Mouse (Mus musculus): ENCODE data around the gene Gng8.
A peak's percentile ranks its signal among the peaks of the same experiment; 100 is the strongest.

The Gng8 gene

DNA sequence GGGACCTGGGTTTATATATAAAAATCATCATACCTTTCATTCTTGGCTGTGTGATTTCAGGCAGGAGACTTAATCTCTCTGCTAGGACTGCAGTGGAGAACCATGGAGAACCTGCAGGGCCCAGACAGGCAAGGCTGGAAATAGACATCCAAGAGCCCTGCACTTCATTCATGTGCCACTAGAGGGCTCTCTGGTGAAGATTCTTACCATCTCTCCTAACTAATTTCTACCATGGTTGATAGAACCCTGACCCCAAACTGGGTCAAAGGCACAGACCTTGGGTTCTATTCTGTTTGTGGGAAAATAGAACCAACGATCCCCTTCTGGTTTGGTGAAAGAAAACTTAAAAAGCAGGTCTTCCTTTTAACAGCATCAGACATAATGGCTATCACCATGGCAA, 39.3 kb downstream of the Gng8 start:
- peak; percentile 77 for DNase-seq

DNA sequence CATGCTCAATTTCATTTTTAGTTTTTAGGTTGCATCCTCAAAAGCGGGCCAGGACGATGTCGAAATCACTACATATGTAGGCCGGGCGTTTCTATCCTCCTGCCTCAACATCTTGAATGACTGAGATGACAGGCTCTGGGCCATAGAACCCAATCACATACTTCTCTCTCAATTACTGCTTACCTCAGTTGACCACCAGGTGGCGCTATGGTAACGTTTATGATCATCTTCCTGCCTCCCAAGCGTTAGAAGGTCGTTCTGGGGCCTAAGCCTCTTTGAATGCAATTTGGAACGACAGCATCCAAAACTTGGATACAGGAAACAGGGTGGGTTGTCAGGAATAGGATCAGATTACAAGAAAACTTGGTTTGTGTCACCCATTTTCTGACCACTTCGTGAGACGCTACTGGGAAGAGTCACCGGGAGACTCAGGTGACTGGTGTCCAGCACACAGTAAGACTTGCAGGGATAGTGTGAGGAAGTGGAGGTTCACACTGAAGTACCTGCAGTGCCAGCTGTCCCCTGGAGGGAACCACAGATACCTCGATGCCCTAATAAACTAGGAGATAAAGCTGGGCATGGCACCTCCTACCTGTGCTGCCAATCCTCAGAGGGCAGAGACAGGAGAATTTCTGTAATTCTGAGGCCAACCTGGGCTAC, 40.5 kb downstream of the Gng8 start:
- DNase-seq, result peak; percentile 89

DNA sequence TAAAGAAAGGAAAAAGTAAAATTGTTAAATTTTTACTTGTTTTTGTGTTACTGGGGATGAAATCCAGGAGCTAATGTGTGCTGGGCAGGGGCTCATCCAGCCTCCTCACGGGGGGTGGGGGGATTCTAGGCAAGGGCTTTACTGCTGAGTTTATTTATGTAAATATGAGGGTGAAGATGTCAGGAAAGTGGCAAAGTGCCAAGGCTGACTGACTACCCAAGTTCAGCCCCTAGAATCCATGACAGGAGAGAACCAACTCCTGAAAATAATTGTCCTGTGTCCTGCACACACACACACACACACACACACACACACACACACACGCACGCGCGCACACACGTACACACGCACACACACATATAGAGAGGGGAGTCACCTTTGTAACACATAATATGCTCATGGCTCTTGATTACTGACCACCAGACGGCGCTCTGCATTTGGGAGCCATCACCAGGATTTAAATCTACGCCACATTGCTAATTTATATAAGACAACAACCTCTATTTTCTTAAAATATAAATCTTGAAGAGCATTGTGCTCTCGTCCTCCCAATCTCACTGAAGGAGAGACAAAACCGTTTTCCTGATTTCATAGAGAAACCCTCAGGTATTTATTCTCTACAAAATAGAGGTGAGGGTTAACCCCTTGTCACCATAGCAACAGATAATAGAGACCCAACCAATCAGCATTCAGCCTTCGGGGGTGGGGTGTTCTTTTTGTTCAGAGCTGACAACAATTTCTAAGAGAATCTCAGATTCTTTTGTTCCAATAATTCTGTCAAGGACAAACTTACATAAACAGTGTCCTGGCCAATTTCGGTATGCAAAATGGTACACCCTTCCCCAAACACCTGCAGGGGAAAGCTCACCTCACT, 41.4 kb downstream of the Gng8 start:
- peak; percentile 68 for DNase-seq

DNA sequence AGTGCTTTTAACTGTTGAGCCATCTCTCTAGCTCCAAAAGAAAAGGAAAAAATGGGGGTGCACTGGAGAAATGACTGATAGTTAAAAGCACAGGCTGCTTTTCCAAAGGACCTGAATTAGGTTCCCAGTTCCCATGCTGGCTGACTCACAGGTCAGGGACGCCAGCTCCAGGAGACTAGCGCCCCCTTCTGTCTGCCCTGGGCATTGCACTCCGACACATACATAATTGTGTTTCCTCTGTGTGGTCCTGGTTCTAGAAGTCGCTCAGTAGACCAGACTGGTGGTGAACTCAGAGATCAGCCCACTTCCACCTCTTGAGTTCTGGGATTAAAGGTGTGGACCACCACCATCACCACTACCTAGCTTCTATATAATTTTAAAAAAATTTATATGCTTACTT, 45.7 kb downstream of the Gng8 start:
- no peak for DNase-seq

DNA sequence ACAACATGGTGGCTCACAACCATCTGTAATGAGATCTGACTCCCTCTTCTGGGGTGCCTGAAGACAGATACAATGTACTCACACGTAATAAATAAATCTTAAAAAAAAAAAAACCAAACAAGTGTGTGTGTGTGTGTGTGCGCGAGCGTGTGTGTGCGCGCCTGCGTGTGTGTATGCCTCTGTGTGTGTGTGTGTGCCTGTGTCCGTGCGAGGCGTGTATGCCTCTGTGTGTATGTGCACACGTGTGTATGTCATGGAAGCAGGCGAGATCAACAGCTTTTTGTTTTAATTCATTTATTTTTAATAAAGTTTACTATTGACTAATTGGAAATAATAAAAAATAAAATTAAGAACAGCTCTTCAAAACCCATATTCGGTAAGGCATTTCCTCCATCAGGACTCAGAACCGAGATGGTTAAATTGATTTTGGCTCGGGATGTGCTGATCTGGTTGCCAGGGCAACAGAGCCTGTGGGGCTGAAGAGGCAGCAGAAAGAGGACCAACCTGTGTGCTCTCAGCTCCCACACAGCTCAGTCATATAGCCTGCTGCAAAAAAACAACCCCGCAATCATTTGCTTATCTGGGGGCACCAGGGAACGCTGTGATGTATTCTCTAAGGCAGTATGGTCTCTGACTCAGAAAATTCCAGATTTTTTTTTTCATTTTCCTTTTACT, 46.7 kb downstream of the Gng8 start:
- DNase-seq, result no peak

DNA sequence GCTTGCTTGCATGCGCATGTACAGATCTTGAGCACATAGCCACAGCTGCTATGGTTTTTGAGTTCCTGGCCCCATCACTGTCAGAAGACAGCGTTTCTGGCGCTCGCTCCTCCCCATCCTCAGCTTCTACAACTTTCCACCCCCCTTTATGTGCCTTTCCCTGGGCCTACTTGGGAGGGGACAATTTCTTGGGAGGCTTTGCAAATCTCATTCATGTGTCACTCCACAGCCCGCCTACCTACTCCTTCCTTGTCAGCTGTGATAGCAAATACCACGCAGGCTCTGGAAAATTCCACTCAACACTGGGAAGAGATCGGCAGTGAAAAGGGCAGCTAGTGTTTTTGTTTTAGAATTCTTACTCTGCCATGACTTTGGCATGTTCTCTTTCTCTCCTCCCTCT, 48.7 kb downstream of the Gng8 start:
- DNase-seq, result no peak

DNA sequence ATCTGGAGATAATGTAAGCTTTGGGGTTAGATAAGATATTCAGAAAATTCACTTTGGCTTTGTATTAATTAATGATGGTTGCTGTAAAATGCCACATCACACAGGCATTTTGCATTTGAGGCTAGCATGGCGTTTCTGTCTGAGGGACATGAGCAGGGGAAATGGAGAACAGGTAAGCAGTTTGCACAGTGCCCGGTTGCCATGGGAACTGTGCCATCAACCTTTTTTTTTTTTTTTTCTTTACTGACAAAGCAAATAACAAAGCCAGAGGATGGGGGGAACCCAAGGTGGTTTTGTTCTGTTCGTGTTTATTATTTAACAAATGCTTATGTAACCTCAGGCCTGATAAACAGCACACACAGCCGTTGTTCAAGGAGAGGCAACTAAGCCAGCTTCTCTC, 51.3 kb downstream of the Gng8 start:
- no peak for DNase-seq

DNA sequence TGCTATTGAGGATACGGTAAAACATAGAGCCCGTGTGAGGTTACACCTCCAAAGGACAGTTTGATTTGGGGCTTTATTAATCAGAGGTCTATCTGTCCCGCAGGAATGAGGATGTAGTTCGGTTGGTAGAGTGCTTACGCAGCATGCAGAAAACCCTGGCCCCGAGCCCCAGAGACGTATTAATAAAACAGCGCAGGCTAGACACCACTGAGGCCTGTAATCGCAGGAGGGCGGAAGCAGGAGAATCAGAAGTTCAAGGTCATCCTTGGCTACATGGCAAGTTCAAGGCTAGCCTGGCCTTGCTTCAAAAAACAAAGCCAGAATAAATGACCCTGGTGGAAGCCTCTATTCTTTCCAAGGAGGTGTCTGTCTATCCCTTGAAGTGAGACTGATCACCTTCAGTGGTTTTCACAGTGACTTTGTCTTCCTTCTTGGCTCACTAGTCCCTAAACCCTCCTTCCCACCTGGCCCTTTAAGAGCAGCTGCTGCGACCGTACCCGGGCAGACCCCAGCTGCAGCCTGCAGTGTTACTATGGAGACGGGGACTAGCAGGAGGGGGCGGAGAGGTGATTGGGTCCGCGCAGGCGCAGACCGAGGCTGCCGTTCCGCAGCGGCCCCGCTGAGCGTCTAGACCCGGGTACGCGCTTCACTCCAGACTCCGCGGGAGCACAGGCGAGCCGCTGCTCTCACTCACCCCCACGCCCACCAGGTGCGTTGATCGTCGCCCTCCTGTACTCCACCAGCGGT, 52.6 kb downstream of the Gng8 start, which contains the start of gene Pnmal2:
Pnmal2 (plus strand) TSS at position 622 of the 747 bp plus-strand sequence.
- DNase-seq, result peak; percentile 86

DNA sequence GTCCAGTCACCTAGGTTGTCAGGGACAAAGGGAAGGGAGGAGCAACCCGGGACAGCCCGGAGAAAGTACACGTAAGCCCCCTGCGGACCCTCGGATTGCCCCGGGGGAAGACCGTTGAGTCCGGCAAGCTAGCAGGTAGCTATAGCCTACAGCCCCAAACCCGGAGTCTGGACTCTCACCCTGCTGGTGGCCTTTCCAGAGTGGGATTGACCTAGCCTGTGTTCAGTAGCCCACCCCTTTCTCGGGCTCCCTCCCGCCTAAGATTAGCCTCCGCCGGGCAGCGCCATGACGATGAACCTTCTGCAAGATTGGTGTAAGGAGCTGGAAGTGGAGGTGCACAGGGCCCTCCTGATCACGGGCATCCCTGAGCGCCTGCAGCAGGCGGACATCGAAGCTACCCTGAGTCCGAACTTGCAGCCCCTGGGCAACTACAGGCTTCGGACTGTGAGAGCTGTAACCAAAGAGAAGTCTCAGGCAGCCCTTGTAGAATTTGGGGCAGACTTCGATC, 53.3 kb downstream of the Gng8 start:
- no peak for DNase-seq
